Mouse (Mus musculus) midbrain, postnatal 0 days (tissue): ENCODE measurements around the gene Kcnj9. TPM values are rescaled to one million over a fixed set of nuclear protein-coding genes. Genes with fewer than 3 reads are reported as not detected.

ENCODE experiments used
- ATAC-seq: fragments of 200-750 bp; cut with Nextera tagmentation; 2 replicates; pipeline ENCODE4 v1.8.0; 2017; ENCODE audit warnings: moderate number of reproducible peaks, mild to moderate bottlenecking, moderate TSS enrichment, moderate library complexity; ENCODE audit not compliant: low FRiP score
- DNase-seq: peaks from one replicate; pipeline ENCODE4 v3.0.0-alpha.2; 2015; ENCODE audit warnings: low spot score
- H3K27ac ChIP-seq: fragments of 300-500 bp; sonication (generic); 2 replicates; pipeline ENCODE4 v1.5.1; 2014; ENCODE audit warnings: low read depth, mild to moderate bottlenecking, low read length, mixed read lengths
- H3K27me3 ChIP-seq: fragments of 300-500 bp; sonication (generic); 2 replicates; pipeline ENCODE4 v1.6.1; 2014; ENCODE audit warnings: low read length, control low read depth, mixed read lengths; ENCODE audit not compliant: insufficient read depth
- H3K36me3 ChIP-seq: fragments of 300-500 bp; sonication (generic); 2 replicates; pipeline ENCODE4 v1.6.1; 2014; ENCODE audit warnings: low read length, control low read depth, mixed read lengths; ENCODE audit not compliant: insufficient read depth
- H3K4me1 ChIP-seq: fragments of 300-500 bp; sonication (generic); 2 replicates; pipeline ENCODE4 v1.6.1; 2014; ENCODE audit warnings: mild to moderate bottlenecking, control low read depth, antibody characterized with exemption, low read length, mixed read lengths; ENCODE audit not compliant: insufficient read depth
- H3K4me2 ChIP-seq: fragments of 300-500 bp; sonication (generic); 2 replicates; pipeline ENCODE4 v1.6.1; 2014; ENCODE audit warnings: low read depth, mild to moderate bottlenecking, low read length, mixed read lengths; ENCODE audit not compliant: poor library complexity, severe bottlenecking
- H3K4me3 ChIP-seq: fragments of 300-500 bp; sonication (generic); 2 replicates; pipeline ENCODE4 v1.5.1; 2014; ENCODE audit warnings: low read depth, mild to moderate bottlenecking, low read length, moderate library complexity
- H3K9ac ChIP-seq: fragments of 300-500 bp; sonication (generic); replicated peaks from 2 replicates; pipeline ENCODE4 v1.6.1; 2014; ENCODE audit warnings: mild to moderate bottlenecking, low read length, moderate library complexity, mixed read lengths; ENCODE audit not compliant: poor library complexity, severe bottlenecking
- H3K9me3 ChIP-seq: fragments of 300-500 bp; sonication (generic); 2 replicates; pipeline ENCODE4 v1.6.1; 2016; ENCODE audit warnings: low read length, control low read depth
- CTCF ChIP-seq: IDR thresholded peaks from 2 replicates; pipeline ENCODE4 v1.5.1; 2016; ENCODE audit warnings: antibody characterized with exemption, mild to moderate bottlenecking
- WGBS: fragments of 180-500 bp; shearing (Covaris S2); extraction: QIAGEN DNeasy Blood & Tissue Kit; methylation state at CpG from one replicate; pipeline ENCODE4 v1.1.7; 2014; 5-methylcytosine and 5-hydroxymethylcytosine counted together
- polyA plus RNA-seq: library from polyadenylated mRNA; unstranded; fragments of >200 nt; fragmentation: Nextera tagmentation; extraction: Ambion mirVana; gene quantifications from 2 replicates; pipeline ENCODE4 v1.2.1, GENCODE M21; 2015
- total RNA-seq: library from RNA; depleted of rRNA; stranded (reverse); fragments of >200 nt; gene quantifications from 2 replicates; pipeline ENCODE4 v1.2.3, GENCODE M21; 2014

The Kcnj9 gene
- total and polyA plus RNA-seq, 2 experiments from 2014 or later: 5.8 to 14.1 TPM

DNA sequence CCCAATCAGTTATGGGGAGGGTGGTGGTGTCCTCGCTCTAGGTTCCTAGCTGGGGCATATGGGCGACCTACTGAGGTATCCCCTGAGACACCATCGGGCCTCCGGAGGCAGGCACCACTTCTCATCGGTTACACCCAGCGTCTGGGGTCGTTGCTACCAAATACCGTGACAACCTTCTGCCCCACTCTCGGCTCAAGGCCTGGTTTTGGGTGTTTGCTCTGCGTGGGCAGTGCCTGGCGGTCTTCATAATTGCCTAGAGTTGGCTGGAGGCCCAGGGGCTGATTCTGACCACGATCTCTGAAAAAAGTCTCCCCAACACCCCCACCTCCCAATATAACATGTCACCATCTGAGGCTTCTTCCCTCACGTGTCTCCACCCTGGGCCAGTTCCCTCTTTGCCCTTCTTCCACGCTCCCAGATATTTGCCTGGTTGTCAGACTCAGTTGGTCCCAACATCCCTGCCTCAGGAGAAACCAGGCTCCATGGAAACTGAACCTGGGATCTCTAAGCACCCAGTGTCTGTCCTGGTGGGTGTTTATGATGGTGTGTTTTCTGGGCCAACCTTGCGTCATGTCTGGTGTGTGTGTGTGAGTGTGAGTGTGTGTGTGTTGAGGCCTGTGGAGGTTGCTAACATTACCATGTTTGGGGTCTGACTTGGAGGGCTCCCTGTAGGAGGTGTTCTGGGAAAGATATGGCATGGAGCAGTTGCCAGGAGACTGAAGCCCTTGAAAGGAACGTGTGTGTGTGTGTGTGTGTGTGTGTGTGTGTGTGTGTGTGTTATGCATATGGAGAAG, 16.2 kb downstream of the Kcnj9 start:
- H3K4me1 ChIP-seq: peaks cover 4% of the 10 kb centered on the region; the same call in 1 of the 2 replicates
- peak overlapping the region; percentile 73; the same call in 1 of the 2 replicates for H3K27ac ChIP-seq
- TF ChIP-seq CTCF: no peak
- H3K4me2 ChIP-seq: peak overlapping the region; percentile 92
- peak overlapping the region; percentile 55 for H3K4me3 ChIP-seq
- no peak for ATAC-seq
- no peaks in the 10 kb centered on the region for H3K27me3 ChIP-seq
- peak overlapping the region; percentile 70 for H3K9ac ChIP-seq
- DNase-seq: no peak
- no peaks in the 10 kb centered on the region for H3K9me3 ChIP-seq
- H3K36me3 ChIP-seq: peaks cover 5% of the 10 kb centered on the region; the same call in 1 of the 2 replicates
- 7% methylated on average over 16 of the region's 16 CpGs for WGBS

GRCm38 (mm10) chr1:172311921-172312767, 17.0 kb downstream of the Kcnj9 start:
- ATAC-seq: peak; percentile 36
- WGBS: under 1% methylated on average over 42 of the region's 55 CpGs
- peaks cover 4% of the 10 kb centered on the region; the same call in 1 of the 2 replicates for H3K4me1 ChIP-seq

DNA sequence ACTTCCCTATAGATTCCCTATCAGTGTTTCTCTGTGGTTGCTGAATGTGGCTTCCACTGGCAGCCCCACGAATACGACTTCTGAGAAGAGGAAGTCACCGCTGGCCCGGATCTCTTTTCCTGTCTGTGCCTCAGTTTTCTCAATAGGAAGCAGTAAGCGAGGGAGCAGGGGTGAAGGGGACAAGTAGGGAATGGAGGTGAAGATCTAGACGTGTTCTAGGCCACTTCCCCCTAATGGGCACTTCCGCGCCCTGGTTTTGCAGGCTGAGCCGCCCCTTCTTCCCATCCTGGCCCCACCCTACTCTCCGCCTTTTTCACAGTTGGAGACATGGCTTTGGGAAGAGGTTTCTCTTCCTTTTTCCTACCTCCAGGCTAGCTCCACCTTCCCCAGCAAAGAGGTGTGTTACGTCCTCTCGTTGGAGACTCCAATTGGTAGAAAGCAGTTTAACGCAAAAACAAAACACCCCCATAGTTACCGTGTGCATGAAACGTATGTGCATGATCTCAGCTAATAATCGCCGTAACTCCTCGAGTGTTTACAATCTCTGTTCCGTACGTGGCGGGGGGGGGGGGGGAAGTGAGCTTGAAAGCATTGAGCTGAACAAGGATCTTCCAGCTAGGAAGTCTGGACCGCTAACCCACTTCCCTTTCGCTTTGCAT, 17.7 kb downstream of the Kcnj9 start:
- H3K9ac ChIP-seq: peak overlapping the region; percentile 70
- peak; percentile 75 for DNase-seq
- H3K4me2 ChIP-seq: peak overlapping the region; percentile 92
- 0 out of 2 replicates have a peak, but pooled peaks have one; percentile 4 for ATAC-seq
- H3K27me3 ChIP-seq: no peaks in the 10 kb centered on the region
- H3K9me3 ChIP-seq: no peaks in the 10 kb centered on the region
- peaks cover 4% of the 10 kb centered on the region; the same call in 1 of the 2 replicates for H3K36me3 ChIP-seq
- no peak for TF ChIP-seq CTCF
- H3K4me1 ChIP-seq: peaks cover 4% of the 10 kb centered on the region; the same call in 1 of the 2 replicates
- H3K27ac ChIP-seq: peak overlapping the region; percentile 73
- 12% methylated on average over 23 of the region's 23 CpGs for WGBS
- H3K4me3 ChIP-seq: peak overlapping the region; percentile 55

More at GRCm38 (mm10) chr1:172311921-172312767, 17.0 kb downstream of the Kcnj9 start:
- no peaks in the 10 kb centered on the region for H3K27me3 ChIP-seq
- peaks cover 5% of the 10 kb centered on the region; the same call in 1 of the 2 replicates for H3K36me3 ChIP-seq
- H3K9ac ChIP-seq: peak overlapping the region; percentile 70
- TF ChIP-seq CTCF: no peak
- DNase-seq: peak; percentile 80
- peak overlapping the region; percentile 55 for H3K4me3 ChIP-seq
- H3K27ac ChIP-seq: peak overlapping the region; percentile 73
- no peaks in the 10 kb centered on the region for H3K9me3 ChIP-seq
- peak overlapping the region; percentile 92 for H3K4me2 ChIP-seq

DNA sequence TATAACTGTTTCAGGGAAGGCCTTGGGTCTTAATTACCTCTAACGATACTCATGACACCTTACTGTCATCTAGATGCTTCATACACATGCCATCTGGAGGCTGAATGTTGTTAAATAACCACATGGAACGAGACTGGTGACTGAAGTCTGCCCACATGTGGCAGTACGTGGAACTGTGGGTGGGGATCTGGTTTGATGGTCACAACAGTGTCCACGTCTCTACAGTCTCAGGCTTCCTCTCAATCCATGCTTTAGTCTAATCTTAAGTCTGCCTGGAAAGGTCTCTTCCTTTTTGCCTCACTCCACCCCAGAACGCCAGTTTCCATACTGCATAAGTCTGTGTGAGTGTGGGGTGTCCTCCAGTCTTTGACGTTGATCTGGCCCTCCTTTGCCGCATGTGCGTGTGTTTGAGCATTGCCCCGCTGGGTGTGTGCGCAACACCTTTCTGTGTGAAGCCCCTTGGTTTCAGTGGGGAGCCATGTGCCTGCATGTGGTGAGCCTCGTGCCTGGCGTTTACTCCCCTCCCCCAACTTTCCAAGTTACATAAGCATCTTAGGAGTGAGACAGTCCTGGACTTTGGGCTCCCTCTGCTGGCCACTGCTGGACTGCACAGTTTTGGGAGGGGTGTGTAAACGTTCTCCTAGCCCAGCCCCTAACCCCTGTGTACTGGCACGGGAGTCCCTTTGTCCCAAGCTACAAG, 19.3 kb downstream of the Kcnj9 start:
- Histone ChIP-seq H3K4me2 (peak overlapping the region; percentile 41), H3K27me3 (no peaks in the 10 kb centered on the region), H3K4me1 (peaks cover 4% of the 10 kb centered on the region; the same call in 1 of the 2 replicates), H3K9ac (0 out of 2 replicates have a peak overlapping the region, but pooled peaks have one; percentile 29), H3K27ac (peak overlapping the region; percentile 73), H3K4me3 (peak overlapping the region; percentile 4; the same call in 1 of the 2 replicates), H3K36me3 (no peaks in the 10 kb centered on the region), H3K9me3 (no peaks in the 10 kb centered on the region)
- TF ChIP-seq CTCF: peak; percentile 93
- DNase-seq: peak; percentile 97
- ATAC-seq: peak; percentile 79
- 2% methylated on average over 14 of the region's 14 CpGs for WGBS

GRCm38 (mm10) chr1:172308409-172308808, 20.7 kb downstream of the Kcnj9 start:
- Histone ChIP-seq H3K27ac (peak overlapping the region; percentile 39), H3K36me3 (no peaks in the 10 kb centered on the region), H3K4me3 (no peak overlapping the region), H3K27me3 (no peaks in the 10 kb centered on the region), H3K4me1 (no peaks in the 10 kb centered on the region; the same call in 1 of the 2 replicates), H3K4me2 (no peak overlapping the region), H3K9me3 (no peaks in the 10 kb centered on the region), H3K9ac (no peak overlapping the region)
- no peak for TF ChIP-seq CTCF
- ATAC-seq: no peak
- 79% methylated on average over 1 of the region's 1 CpGs for WGBS
- DNase-seq: peak; percentile 80
